Mouse (Mus musculus) NIH3T3 (cell line): ENCODE data around the gene Myadml2.

Experiments
- DNase-seq: peaks from one replicate; pipeline ENCODE4 v3.0.0-alpha.2; 2012; ENCODE audit warnings: low read depth

The Myadml2 gene

DNA sequence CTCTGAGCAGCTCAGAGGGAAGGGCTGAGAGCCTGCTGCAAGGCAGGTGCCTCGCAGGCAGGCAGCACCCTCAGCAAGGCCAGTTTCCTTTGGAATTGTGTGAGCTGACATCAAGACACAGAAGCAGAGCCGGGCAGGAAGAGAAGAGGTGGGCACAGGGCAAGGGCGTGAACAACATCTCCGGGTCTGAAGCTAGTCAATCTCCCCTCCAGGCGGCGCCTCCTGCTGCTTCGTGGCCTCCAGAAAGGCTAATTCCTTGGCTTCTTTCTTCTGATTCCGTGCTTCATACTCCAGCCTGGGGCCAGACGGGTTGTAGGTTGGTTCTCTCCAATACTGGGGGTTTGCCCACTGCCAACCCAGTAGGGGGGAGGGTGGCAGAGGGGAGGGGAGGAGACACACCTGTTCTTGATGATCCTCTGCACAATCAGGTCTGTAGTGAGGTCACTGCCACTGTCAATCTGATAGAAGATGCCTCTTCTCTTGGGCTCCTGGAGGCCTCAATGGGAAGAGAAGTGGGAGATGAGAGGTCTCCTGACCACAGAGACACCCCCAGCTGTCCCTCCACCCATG lies 37.4 kb downstream of the Myadml2 start:
- DNase-seq: no peak

DNA sequence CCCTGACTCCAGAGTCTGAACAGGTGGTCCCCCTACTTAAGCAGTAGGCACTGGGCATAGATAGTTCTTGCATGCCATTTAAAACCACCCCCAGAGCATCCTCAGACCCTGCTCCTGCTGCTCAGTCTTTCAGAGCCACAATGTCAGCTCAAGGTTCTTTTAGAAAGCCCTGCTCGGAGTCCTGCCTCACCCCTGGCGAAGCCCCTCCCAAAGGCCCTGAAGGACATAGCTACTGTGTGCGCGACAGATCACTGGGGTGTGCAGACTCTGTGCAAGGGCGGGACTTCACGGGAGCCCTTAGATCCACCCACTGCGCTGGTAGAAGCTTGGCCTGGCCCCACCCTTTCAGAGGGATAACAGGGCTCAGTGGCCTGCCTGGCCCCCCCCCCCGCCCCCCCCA lies 38.7 kb downstream of the Myadml2 start:
- no peak for DNase-seq

GRCm38 (mm10) chr11:120608241-120609034 lies 39.5 kb downstream of the Myadml2 start, which contains the start of gene Npb:
Gene Npb (plus strand): TSS chr11:120608477.
- no peak for DNase-seq

GRCm38 (mm10) chr11:120606764-120607163 lies 41.2 kb downstream of the Myadml2 start:
- DNase-seq: no peak

DNA sequence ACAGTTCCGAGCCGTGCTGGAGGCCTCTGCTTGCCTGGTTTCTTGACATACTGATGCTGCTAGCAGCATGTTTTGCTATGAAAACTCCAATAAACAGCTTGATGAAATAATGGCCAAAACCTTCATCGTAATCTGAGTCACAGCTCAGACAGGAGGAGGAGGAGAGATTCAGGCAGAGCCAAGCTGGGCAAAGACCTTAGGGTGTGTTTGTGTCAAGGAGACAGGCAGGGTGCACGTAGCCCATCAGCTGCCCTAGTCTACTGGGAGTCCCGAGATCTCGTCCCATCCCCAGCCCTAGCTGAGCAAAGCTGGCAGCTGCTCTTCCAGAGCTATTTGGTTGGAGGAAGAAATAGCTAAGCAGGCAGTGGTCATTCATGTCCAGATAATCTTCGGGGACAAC lies 42.3 kb downstream of the Myadml2 start:
- no peak for DNase-seq

- no peak for DNase-seq
Observed at GRCm38 (mm10) chr11:120603545-120603944, 44.4 kb downstream of the Myadml2 start.

GRCm38 (mm10) chr11:120600716-120601115 lies 47.2 kb downstream of the Myadml2 start:
- no peak for DNase-seq

- DNase-seq: no peak
Observed at GRCm38 (mm10) chr11:120598990-120599549, 48.9 kb downstream of the Myadml2 start.

DNA sequence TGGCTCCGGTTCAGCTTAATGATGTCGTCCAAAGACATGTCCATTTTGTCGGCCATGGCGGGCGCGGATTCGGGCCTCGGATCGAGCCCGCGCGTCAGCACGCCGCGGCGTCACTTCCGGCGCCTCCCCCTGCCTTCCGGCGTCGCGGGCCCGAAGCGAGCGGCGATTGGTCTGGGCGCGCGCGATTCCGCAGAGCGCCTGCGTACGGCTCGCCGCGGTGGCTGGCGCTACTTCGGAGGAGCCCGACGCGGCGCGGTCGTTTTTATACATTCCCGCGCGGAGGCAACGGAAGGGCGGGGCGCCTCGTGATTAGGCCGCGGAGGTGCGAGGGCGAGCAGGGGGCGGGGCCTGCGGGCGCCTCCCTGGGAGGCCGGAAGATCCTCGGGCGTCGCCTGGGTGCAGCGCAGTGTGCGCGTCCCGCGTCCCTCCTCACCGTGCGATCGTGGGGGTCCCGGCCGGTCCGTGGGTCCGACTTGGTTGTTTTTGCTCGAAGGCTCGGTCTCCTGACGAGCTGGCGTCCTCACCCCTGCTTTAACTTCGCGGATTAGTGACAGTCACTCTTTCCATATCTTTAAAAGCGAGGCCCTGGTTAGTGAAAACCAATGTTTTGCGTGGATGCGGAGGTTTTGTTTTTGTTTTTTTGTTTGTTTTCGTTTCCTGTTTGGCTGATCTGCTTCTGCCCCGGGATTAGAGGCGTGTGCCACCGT lies 49.5 kb downstream of the Myadml2 start, which contains the start of the genes Alyref and Anapc11:
TSS of gene Alyref (minus strand) at position 83 of the 707 bp plus-strand sequence.
TSS of gene Anapc11 (plus strand) at position 139 of the 707 bp plus-strand sequence.
- peak; percentile 98 for DNase-seq

DNA sequence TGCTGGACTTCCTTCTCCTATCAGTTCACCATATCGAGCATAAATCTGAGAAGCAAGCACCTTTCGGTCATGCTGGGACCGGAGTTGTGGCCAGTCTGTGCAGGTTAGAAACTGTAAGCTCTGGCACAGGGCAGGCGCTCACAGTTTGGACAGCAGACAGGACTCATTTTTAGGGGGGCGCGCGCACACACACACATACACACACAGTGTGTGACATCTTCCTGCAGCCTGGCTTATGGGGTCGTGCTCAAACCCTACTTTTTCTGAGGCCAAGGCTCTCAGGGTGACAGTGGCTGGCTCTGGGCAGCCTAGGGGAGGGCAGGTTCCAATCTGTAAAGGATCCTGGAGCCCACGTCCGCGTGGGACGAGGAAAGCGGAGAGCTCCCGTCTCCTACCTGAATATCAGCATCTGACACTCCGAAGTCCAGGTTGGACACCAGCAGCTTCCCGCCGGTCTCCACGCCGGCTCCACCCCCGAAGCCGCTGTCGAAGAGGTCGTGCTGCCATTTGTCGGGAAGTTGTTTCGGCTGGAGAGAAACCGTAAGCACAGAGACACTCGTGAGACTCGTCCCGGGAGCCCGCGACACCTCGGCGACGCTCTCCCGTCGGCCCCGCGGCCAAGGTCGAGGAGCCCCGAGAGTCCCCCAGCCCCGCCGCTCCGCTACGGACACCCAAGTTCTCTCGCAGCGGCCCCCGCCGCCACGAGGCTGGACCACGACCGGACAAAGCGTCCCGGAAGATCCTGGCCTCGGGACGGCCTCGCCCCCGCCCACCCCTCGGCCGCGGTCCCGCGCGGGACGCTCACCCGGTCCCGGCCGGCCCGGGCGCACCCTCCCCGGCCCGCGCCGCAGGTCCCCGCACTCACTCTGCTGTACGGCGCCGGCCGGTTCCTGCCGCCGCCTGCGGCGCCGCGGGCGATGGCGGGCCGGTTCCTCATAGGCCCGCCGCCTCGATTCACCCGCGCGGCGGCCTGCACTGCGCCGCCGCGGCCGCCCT lies 50.4 kb downstream of the Myadml2 start:
- DNase-seq: peak; percentile 34
